Mouse (Mus musculus): ENCODE results near the gene Cmtm3.
A peak's percentile ranks its signal among the peaks of the same experiment; 100 is the strongest.

Gene Cmtm3

GRCm38 (mm10) chr8:104341678-104342077, 2.5 kb downstream of the Cmtm3 start:
- DNase-seq (ENCODE audit: low read depth, low spot score): no peak

GRCm38 (mm10) chr8:104342426-104342825, 3.2 kb downstream of the Cmtm3 start:
- DNase-seq (ENCODE audit: low read depth, low spot score): no peak

- DNase-seq (ENCODE audit: low read depth, low spot score): peak; percentile 81
Observed at GRCm38 (mm10) chr8:104343957-104344356, 4.7 kb downstream of the Cmtm3 start.

GRCm38 (mm10) chr8:104344622-104345021, 5.4 kb downstream of the Cmtm3 start:
- no peak for DNase-seq (ENCODE audit: low read depth, low spot score)

GRCm38 (mm10) chr8:104346706-104347105, 7.5 kb downstream of the Cmtm3 start:
- DNase-seq (ENCODE audit: low read depth, low spot score): no peak

- DNase-seq (ENCODE audit: low read depth, low spot score): no peak
Observed at GRCm38 (mm10) chr8:104348971-104349370, 9.8 kb downstream of the Cmtm3 start.

GRCm38 (mm10) chr8:104350047-104350446, 10.8 kb downstream of the Cmtm3 start:
- DNase-seq (ENCODE audit: low read depth, low spot score): no peak

- DNase-seq (ENCODE audit: low read depth, low spot score): no peak
Observed at GRCm38 (mm10) chr8:104353186-104353585, 14.0 kb downstream of the Cmtm3 start.

GRCm38 (mm10) chr8:104354504-104354903, 15.3 kb downstream of the Cmtm3 start:
- no peak for DNase-seq (ENCODE audit: low read depth, low spot score)

- no peak for DNase-seq (ENCODE audit: low read depth, low spot score)
Observed at GRCm38 (mm10) chr8:104358637-104359036, 19.4 kb downstream of the Cmtm3 start.

GRCm38 (mm10) chr8:104359778-104360456, 20.7 kb downstream of the Cmtm3 start:
- no peak for DNase-seq (ENCODE audit: low read depth, low spot score)

GRCm38 (mm10) chr8:104365695-104366094, 26.5 kb downstream of the Cmtm3 start:
- DNase-seq (ENCODE audit: low read depth, low spot score): no peak

GRCm38 (mm10) chr8:104367398-104367797, 28.2 kb downstream of the Cmtm3 start:
- no peak for DNase-seq (ENCODE audit: low read depth, low spot score)

- no peak for DNase-seq (ENCODE audit: low read depth, low spot score)
Observed at GRCm38 (mm10) chr8:104369591-104369990, 30.4 kb downstream of the Cmtm3 start.

GRCm38 (mm10) chr8:104370071-104370470, 30.9 kb downstream of the Cmtm3 start:
- no peak for DNase-seq (ENCODE audit: low read depth, low spot score)

- DNase-seq (ENCODE audit: low read depth, low spot score): no peak
Observed at GRCm38 (mm10) chr8:104371121-104371520, 31.9 kb downstream of the Cmtm3 start.

GRCm38 (mm10) chr8:104373779-104374178, 34.6 kb downstream of the Cmtm3 start:
- no peak for DNase-seq (ENCODE audit: low read depth, low spot score)

GRCm38 (mm10) chr8:104374269-104374668, 35.1 kb downstream of the Cmtm3 start:
- no peak for DNase-seq (ENCODE audit: low read depth, low spot score)

GRCm38 (mm10) chr8:104374864-104375846, 35.9 kb downstream of the Cmtm3 start:
- DNase-seq (ENCODE audit: low read depth, low spot score): no peak

- DNase-seq (ENCODE audit: low read depth, low spot score): no peak
Observed at GRCm38 (mm10) chr8:104375959-104376358, 36.7 kb downstream of the Cmtm3 start.

- DNase-seq (ENCODE audit: low read depth, low spot score): no peak
Observed at GRCm38 (mm10) chr8:104376669-104377068, 37.5 kb downstream of the Cmtm3 start.

GRCm38 (mm10) chr8:104379301-104379836, 40.2 kb downstream of the Cmtm3 start:
- DNase-seq (ENCODE audit: low read depth, low spot score): no peak
